Mouse (Mus musculus) embryo, embryonic 11 days (tissue): Measurements from ENCODE around the gene Stab1.

Experiments used
- DNase-seq: peaks from one replicate; pipeline ENCODE4 v3.0.0-alpha.2; 2015

The Stab1 gene

DNA sequence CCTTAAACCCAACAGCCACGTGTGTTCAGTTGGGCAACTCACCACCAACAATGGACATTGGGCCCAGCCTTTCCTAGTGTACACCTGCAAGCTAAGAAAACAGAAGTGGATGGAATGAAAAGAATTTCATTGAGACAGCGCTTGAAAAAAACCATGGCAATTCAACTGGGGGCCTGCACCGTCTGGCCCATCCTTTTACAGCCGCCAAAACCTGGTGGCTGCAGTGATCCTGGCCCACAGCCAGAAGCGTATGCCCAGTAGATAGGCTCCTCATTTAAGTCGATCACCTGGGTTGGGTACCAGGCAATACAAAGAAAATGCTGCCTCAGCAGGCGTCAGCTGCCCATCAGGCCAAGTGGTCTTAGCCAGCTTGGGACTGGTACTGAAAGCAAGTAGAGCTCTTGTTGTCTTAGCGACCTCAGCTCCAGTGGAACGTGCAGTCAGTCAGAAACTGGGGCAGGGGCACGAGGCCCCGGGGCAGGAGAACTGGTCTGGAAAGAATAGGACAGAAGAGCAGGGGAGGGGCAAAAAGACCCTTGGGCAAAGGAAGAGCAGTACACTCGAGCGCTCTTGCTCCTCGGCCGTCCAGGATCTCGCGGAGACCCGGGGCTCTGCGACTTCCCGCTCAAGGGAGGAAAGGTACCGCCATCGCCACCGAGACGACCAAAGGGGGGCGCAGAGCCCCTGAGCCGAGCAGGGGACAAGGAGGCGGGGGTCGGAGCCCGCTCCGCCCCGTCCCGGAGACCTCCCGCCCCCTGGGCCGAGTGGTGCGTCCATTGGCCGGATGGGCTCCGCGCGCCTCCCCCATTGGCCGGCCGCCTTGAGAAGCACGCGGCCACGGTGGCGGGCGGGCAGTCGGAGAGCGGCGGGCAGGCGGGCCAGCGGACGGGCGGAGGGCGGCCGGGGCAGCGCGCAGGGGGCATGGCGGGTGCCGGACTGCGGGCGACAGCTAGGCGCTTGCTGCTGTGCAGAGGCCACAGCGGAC is 37.9 kb downstream of the Stab1 start, which contains the start of gene Nt5dc2:
Gene Nt5dc2, plus strand, starts transcription at position 818 of the 985 bp plus-strand sequence.
- DNase-seq = peak; percentile 99

DNA sequence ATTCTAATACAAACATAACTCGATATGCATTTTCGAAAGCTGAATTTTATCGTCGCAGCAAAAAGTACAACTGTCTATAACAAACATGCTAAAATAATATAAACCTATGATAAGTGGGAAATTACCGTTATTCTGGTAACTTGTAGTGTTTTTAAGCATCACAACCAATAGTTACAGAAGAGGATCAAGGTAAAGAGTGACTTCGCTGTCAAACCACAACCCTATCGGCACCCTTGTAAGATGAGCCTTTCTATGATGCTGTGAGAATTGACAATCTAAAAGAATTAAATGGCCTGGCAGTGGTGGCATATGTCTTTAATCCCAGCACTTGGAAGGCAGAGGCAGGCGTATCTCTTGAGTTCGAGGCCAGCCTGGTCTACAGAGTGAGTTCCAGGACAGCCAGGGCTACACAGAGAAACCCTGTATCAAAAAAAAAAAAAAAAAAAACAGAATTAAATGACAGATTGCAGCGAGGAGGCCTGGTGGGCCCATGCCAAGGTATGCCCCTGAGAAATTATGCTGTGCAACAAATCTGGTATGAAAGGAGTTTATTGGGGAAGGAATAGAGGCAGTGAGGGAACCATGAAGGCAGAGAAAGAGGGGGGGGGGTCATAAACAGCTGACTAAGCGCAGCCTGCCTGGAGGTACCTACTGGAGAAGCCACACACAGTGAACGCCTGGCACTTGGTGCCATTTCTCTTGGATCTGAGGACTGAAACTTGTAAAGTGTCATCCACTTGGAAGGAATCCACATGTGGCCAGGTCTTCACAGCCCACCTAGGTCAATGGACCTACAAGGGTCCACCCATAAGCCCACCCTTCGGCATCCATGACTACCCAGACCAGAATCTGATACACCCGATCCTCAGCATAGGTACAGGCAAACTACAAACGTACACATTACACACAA is 38.9 kb downstream of the Stab1 start:
- no peak for DNase-seq

DNA sequence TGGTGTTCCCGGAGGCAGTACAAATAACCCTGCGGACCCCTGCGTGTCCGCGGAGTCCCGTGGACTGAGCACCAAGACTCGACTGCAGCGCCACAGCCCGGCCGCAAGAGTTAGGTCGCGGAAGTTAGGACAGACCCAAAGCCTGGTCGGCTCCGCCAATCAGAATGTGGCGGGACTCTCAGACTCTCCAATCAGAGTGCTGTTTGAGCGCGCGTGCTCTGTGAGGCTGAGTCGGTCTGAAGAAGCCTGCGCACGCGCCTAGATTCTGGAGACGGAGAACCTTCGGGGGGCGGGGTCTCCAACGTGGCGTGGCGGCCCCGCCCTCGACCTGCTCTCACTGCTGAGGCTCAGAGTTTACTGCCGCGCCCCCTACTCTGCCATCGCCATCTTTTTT is 39.6 kb downstream of the Stab1 start, which contains the start of gene Smim4:
Gene Smim4, minus strand, starts transcription at position 131 of the 394 bp plus-strand sequence.
- peak; percentile 100 for DNase-seq

DNA sequence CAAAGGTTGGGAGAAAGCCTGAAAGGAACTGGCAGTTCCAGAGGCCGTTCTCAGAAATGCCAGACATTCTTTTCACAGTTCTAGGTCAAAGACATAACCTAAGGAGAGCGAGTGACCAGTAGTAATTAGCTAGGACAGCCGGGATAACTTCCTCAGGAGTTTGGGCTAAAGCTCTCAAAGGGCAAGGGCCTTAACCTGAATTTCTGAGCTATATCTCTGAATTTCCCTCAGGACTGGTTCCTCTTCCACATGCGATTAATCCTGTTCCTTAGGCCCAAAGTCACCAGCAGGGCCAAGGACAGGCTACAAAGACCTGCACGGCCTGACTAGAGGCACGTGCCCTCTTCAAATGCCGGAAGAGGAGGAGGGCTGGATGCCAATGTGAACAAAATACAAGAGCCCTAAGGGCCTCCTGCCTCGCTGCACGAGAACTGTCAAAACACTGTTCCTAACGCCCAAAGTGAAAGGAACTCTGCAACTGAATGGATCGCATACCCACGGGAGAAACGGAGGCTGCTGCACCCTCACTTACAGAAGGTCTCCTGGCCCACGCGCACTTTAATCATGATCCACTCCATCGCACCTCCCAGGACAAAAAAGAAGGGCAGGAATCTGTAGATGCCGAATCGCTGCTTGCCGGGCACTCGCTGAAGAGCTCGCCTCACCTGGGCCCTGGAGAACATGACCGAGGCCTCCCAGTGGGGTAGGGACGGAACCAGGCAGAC is 40.2 kb downstream of the Stab1 start:
- peak; percentile 53 for DNase-seq

DNA sequence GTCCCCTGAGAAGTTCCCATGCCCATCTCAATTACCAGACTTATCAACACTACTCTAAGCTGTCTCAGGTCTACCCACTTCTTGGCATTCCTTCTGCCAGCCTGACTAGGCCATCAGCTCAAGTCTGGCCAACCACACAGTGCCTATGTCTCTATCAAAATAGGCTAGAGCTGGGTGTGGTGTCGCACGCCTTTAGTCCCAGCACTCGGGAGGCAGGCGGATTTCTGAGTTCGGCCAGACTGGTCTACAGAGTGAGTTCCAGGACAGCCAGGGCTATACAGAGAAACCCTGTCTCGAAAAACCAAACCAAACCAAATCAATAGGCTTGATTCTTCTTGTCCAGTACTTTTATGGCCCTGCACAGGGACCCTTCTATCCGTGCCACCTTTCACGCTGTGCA is 41.6 kb downstream of the Stab1 start:
- no peak for DNase-seq

DNA sequence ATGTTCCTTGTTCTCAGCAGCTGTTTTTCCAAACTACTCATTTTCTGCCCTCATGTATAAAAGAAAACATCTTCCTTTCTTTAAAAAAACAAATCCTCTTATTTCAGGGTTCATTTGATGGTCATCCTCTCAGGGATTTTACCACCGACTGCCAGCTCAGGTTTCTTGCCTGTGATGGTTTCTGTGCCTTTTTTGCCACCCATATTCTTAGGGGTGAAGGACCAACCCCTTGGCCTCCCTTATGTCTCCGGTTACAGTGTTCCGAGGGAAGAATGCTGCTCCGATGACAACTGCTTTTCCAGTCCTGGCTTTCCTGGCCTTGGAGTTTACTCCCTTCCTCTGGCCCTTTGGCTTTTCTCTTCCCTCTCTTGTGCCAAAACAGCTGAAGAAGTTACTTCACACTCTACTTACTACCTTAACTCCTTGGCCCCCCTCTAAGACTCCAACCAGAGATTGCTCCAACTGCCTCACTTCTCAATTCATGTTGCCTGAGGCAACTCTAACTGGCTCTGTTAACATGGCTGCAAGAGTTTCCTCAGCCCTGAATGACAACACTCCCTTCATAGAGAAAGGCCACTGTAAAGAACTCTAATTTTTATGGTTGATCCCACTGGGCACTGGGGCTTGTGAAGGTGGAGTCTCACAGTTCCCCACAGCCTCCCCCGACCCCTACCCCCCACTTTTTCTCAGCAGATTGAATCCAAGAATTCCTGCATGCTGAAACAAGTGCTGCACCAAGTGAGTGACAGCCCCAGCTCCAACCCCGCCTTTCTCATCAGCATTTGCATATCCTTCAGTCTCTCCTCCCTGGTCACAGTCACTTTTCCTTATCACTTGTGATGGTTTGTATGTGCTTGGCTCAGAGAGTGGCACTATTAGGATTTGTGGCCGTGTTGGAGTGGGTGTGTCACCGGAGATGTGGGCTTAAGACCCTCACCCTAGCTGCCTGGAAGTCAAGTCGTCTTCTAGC is 43.0 kb downstream of the Stab1 start:
- peak; percentile 33 for DNase-seq

DNA sequence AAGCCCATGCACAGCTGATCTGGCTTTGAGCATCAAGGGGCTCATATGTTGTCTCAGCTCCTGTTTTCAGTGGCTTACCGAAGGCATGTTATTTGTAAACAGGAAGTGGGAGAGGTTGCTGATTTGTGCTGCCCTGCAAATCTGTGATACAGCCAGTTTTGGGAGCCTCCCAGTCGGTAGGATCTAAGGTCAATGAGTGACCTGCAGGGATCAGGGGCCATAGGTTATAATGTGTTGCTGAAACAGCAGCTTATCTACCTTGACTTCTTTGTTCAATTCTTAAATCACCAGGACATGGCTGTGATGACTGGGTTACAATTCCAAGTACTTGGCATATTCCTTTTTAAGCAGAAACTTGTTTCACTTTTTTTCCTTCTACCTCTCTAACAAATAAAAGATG is 52.9 kb downstream of the Stab1 start:
- no peak for DNase-seq

DNA sequence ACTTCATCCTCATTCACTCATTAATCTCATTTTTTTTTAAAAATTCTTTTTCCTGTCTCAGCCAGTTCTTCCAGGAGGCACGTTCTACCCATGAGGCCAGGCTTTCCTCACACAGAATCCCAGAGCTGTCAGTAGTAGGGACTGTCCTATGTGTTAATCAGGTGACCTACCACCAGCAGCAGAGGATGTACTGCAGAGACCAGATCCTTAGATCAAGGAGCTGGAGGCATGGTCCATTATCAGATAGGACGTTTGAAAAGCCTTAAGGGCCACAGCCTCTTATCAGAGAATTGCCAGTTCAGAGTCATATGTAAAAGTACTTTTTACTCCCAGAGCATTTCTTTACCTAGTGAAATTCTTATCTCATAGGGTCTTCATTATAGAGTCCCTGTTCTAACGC is 54.4 kb downstream of the Stab1 start:
- no peak for DNase-seq

DNA sequence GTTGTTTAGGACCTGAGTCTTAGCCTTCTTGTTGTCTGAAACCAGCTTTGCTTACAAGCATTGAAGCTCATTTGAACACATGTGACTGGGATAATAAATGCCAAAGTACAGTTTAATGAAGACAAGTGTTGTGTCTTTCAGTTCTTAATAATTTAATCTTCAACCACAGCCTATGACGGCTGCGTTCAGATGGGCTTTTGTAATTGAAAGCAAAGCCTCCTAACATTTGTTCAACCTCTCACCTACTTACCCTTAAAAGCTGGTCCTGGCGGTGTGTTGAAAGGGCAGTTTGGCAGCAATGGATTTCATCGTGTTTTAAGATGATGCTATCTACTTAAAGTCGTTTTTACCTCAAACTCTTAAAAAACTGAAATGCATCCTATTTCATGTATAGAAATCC is 56.3 kb downstream of the Stab1 start:
- no peak for DNase-seq

DNA sequence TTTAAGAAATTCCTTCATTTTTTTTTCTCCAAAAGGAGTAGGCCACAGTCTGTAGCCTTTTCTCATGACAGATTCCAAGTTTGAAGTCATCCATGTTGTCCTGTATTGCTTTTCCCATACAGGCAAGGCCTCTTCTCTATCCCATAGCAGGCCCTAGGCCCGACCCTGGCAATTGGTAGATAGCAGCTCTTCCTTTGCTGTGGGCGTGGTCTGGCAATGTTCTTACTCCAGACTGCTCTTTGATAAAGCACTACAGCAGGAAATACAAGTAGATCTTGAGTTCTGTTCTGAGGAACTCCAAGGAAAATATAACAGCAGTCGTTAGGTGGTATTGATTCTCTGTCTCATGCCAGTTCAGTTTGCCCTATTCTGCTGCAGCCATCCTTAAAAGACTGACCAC is 57.8 kb downstream of the Stab1 start:
- no peak for DNase-seq

DNA sequence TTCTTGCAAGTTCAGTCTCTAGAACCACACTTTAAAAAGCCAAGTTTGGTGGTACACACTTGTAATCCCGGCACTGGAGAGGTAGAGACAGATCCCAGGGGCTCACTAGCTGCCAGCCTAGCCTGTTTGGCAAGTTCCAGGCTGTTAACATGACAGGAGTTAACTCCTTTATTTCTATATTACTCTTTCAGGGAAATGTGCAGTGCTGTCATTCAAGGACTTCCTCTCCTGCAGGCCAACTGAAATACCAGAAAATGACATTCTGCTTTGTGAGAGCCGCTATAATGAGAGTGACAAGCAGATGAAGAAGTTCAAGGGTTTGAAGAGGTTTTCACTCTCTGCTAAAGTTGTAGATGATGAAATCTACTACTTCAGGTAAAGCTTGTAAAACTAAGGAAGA is 63.3 kb downstream of the Stab1 start:
- no peak for DNase-seq

DNA sequence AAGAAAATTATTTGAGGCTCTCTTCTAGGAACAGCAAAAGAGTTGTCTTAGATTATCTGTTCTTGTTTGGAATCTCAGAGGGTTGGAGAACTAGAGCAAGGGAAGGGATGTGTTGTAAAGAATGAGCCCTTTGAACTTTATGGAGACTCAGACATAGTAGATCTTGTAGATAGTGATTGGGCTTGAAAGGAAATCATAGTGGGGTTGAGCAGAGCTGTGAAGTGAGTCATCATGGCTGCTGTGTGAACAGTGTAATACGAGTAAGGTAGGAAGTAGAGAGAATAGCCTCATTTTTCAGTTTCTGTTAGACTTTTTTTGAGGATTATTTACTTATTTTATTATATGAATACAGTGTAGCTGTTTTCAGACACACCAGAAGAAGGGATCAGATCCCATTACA is 78.5 kb downstream of the Stab1 start:
- DNase-seq = no peak
